Mouse (Mus musculus): ENCODE measurements at regions not wholly inside any gene's neighbourhood (a gene's known extent, or its start where the extent isn't known, plus 50 kb on each side); places are given as distances from the start of the nearest gene placed in this dataset.

DNA sequence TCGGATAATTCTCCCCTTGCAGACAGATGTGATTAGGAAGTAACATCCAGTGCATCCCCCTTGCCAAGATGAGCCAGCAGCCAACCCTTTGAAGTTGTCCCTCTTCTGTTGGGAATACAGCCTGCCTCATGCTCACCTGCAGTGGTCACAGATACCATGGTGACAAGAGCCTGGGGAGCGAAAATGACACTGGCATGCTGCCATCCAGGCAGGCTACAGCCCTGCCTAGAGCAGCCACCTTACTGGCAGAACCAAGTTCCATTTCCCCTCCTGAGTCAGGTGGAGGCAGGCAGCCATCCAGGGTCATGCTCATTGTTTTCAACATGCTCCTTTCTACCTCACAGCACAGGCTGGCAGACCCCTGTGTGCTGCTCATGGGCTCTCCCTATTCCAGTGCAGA, 661.6 kb downstream of the Defb40 start:
- ATAC-seq (ENCODE audit: low TSS enrichment) = no peak

DNA sequence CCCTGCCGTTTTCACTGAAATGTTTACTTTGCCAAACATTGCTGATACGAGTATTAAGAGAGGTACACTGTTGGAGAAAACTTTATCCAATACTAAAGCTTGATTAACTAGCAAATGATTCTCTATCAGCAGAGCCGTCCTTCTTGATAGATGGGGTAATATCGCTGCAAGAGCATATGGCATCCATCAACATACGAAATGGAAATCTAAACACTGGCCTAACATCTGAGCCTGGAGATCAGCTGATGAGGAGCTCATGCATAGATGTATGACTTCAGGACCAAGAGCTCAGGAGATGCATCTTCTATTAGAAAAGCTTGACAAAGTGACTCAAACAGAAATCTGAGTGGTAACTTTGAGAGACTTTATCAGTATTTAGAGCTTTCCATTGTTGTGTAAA, 666.5 kb downstream of the Defb40 start:
- ATAC-seq (ENCODE audit: low TSS enrichment) = no peak

DNA sequence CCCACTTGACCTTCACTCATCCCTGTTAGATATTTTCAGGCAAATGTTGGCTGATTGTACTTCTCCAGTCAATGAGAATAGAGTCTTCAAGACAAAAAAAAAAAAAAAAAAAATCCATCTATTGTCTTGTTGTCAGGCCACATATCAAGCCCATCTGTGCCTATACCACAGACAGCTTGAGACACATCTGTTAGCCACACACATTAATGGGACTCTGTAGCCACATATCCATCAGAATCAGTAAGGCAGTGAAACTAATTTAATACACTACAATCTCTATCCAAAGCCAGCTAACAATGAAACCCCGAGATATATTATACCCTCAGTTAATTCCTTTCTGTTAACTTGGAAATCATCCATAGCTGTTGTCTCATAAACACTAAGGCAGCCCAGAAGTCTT, 667.1 kb downstream of the Defb40 start:
- ATAC-seq (ENCODE audit: low TSS enrichment) = no peak

DNA sequence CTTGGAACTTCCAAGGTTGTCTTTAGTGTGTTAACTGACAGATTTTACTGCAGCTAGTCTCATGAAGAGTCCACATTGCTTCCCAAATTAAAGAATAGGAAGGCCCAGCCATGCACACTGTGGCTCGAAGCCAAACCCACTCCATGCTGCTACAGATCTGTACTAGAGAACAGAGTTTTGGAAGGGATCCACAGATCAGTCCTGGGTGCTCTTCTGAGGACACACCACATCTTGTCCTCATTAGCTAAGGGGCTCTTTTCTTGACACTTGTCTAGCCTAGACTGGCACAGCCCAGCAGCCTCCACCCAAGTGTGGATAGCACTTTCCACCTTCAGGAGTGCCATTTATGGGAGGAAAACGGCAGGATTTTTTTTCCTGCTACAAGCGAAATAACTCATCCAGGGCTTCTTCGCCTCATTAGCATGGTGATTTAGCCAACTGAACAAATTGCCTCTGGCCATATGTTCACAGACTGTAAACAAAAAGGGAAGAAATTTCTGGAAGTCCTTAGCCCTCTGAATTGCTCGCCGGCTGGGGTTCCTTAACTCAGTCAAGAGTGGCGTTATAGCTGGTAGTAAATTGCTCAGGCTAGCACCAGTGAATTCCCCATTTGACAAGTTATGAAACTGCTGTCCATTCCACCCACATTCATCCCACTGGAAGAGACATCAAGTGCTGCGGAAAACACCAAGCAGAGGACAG, 690.4 kb downstream of the Defb40 start:
- peak; percentile 65 for ATAC-seq (ENCODE audit: low TSS enrichment)

DNA sequence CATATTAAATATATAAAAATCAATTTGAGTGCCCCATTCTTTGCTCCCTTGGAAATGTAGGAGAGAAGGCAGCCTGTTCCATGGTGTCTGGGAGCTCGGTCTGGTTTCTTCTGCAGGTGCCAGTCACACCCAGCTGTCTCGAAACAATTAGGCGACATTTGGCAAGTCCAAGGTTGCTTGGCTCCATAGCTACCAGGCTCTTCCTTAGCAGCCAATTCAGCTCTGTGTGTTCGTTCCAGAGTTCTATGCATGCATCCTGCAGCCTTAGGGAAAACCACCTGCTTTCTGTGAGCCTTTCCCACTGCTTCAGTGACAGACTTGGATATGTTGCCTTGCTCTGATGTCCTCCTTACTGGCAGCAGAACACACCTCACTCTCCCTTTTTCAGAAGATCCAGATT, 698.1 kb downstream of the Defb40 start:
- ATAC-seq (ENCODE audit: low TSS enrichment) = no peak

DNA sequence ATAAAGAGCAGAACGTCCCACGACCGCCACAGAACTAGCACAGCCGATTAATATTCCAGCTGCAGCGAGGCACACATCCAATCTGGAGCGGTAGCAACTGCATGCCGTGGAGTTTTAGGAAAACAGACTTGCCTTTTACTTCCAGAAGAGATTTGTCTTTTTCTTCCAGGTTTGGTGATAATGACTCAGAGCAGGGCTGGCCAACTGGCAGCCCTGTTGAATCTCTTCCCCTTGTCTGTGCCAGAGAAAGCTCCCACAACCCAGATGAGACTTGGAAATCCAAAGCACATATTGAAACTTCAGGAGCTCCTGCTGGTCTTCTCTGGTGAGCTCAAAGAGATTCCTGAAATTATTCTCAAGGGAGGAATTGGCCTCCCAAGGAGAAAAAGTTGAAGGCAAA, 709.8 kb downstream of the Defb40 start:
- peak; percentile 100 for ATAC-seq (ENCODE audit: low TSS enrichment)

DNA sequence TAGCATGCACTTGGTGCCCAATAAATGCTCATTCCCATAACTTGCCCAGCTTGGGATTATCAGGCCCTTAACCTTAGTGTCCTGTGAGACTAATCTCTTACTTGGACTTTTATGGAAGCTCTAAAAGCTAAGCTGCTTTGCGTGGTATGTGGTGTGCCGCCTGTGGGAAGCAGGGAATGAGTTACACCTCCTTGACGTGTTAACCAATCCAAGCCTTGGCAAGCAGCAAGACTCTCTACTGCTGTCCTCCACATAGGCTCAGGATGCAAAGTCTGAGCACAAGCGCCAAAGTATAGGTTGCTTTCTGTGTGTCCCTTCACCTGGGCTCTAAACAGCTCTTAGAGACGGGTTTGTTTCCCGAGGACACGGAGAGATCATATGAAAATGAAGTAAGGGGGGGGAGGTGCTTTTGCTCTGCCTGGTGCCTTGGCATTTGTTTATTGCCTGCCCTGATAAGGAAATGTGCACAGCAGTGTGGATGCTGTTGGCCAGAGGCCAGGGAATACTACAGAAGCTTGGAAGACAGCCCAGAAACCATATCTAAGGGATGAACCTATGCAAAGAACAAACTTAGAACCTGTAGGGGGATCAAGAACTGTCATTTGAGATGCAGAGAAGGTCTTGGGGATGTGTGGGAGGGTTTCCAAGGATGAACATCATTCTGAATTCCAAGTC, 719.6 kb downstream of the Defb40 start:
- ATAC-seq (ENCODE audit: low TSS enrichment) = peak; percentile 72; the same call in 1 of the 2 replicates

DNA sequence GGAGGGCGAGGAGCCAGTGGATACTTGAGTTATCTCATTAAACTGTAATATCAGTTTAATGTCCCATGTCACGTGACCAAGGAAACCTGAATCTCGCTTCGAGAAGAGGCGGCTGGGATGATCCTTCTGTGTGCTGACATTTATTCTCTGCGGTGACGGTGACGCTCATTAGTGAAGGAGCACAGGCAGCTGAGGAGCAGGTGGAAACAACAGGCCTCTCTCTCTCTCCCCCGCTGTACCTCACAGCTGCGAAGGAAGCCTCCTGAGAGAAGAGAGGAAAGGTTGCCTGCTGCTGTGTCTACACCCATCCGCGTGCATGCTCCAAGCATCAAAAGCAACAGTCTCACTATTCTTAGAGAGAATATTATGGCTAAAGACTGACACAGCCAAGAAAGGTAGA, 731.8 kb downstream of the Defb40 start:
- ATAC-seq (ENCODE audit: low TSS enrichment) = no peak

DNA sequence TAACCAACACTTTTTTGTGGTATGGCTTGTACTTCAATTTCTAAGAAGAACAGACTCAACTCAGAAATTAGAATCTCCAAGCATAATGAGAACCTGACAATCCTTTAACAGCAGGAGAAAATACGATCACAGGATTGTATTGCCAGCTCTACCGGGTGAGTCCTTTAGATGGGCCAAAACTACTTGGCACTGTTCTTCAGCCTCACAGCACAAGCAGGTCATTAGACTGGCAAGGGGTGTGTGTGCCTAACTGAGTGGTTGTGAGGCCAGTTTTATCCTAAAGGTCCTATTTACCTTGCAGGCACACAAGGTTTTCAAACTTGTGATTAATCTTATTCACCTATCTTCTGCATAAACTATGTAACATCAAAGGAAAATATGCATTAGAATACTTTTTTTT, 760.5 kb downstream of the Defb40 start:
- ATAC-seq (ENCODE audit: low TSS enrichment) = no peak

DNA sequence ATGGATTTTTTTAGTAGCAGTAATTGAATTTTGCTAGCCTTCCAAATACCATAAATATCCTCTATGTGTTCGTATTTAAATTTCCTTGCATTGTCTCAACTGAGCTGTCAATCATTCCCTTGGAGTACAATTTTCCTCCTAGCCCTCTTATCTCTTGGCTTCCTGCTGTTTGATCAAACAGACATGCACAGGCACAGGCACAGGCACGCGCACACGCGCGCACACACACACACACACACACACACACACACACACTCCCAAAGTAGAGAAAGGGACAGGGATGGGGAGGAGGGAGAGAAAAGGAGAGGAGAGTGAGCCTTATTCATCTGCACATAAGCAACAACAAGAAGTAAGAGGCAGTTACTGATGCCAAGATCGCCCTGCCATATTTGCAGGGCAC, 760.9 kb downstream of the Defb40 start:
- no peak for ATAC-seq (ENCODE audit: low TSS enrichment)

DNA sequence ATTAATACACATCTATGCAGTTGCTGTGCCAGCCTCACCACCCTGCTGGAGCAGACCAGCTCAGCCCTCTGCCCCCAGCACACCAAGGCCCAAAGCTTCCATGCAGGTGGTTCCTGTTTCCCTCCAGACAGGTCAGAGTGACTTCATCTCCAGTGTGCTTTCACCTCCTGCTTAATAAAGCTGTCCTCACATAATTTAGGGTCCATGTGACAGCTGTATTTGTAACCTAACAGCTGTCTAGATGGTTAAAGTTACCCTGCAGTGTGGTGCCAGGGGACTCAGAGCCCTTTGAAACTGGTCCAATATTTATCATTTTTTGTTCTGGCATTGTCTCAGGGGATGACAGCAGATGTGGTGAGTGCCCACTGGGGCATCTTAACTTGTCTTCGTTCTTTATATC, 761.5 kb downstream of the Defb40 start:
- no peak for ATAC-seq (ENCODE audit: low TSS enrichment)

DNA sequence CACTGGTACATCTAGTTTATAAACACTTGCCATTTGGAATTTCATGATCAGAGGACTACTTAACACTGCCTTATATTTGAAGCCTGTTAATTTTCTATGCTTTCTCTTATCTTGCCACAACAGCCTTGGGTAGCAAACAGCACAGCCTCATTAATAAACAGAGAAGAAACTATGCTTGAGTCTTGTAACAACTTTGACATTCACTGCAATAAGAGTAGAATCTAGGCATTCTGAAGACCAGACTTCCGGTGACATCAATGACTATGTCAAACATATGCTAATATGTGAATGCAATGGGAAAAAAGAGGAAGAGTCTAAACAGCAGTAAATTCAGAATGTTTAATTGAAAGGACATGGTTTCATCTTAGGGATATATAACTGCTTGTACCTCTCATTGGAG, 768.0 kb downstream of the Defb40 start:
- ATAC-seq (ENCODE audit: low TSS enrichment) = no peak

DNA sequence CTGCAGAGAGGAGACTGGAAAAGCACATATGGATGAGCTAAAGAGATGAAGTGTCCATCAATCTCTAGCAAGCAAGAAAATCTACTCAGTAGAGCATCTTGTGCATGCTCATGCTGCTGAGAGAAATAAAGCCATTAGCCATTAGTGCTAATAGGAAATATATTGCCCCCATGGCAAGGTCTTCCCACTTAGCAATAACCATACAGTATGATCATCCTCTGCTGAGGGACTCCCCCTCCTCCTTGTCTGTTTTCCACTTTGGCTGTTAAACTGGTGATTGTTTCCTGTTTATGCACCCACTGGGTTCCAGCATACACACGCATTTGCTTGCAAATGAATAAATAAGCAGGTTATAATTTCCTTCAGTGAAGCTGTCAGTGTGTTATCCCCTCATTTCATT, 769.4 kb downstream of the Defb40 start:
- ATAC-seq (ENCODE audit: low TSS enrichment) = no peak

DNA sequence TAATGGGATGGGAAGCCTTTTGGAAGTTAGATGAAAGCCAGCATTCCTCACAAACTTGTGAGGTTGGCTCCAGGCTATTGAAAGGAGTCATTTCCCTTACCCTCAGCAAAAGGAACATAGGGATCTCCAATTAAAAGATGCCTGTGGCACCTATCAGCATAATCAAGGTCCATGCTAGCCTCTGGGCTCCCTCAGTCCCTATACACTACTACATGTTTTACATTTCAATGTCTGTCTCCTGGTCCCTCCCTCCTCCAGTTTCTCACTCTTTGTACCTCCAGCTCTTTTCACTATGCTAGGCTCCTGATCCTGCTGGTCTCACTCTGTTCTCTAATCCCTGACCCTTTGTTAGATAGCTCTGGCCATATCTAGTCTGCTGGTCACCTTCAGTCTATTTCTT, 790.6 kb downstream of the Defb40 start:
- ATAC-seq (ENCODE audit: low TSS enrichment) = no peak

DNA sequence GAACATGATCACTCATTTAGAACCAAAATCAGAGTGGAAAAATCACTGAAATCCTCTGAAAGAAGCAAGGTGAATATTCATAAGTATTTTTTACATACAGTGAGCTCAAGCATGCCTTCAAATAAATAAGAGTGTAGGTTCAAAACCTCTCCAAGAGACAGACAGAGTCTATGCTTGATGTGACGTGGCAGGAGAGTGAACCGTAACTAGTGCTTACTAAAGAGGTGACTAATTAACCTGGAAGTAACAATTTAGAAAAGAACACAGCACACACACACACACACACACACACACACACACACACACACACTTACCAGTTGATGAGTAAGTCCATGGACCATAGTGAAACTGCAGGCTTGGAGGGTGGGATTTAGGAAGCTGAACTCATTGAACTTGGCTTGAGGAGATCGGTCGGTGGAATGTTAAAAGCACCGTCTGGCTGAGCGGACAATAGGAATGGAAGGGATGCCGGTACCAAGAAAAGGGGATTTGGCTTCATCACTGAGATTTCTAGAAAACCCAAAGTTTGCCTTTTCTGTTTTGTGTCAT, 802.4 kb downstream of the Defb40 start:
- ATAC-seq (ENCODE audit: low TSS enrichment) = no peak

DNA sequence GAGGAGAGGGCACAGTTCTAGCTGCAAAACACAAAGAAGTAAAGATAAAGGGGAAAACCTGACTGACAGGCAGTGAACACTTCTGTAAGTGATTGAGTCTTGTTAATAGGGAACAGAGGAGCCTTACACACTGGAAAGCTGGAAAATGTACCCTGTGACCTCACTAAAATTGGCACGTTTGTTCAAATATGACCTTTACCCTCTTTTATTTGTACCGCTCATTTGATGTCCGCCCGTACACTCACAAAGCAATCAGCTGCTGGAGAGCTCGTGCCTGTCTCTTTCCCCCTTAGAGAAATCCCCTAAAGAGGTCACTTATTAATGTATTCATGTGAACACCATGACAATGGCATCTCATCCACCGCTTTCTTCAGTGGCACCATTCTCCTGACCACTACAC, 819.4 kb downstream of the Defb40 start:
- no peak for ATAC-seq (ENCODE audit: low TSS enrichment)

DNA sequence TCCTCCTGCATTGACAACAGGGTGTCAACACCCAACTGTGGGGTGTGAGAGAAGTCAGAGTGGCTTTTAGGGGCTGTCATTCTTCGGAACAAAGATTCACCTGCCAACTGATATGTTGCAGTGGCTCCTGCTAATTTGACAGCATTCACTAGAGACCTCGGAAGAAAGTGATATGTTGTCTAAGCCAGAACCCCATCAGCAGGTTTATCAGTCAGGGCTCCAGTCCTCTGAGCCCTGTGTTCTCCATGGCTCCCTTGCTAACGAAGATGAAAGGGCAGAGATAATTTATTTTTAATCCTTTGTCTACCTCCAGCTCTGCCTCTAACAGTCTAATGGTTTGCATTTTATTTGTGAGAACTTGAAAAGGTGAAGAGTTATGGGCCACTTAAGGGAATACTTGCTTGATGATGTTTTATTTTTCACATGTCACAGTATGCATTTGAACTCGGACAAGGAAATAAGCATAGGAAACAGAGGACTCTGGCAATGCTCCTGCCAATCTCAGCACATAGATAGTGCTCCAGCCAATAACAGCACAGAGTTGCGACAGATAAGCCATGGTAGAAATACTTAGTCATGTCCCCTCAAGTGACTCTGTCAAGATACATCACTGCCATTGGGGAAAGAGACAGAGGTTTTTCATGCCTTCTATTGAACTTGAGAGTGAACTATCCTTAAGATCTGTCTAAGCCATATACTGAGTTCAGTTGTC, 862.6 kb downstream of the Defb40 start:
- ATAC-seq (ENCODE audit: low TSS enrichment) = no peak

DNA sequence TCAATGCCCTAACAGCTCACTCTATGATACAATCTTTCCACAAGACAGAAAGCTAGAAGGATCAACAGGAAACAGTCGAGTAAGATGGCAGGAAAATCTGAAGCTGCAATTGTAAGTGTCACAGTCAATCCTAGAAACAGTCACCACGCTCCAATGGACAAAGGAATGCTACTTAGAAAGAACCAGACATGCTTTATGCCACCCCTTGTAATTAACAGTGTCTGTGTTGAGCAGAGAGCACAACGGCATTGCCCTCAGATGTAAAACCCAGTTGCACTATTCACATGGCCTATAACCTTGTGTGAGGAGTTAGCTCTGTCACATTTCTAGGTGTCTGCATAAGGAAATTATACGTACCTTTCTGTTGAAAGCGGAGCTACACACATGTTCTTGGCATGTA, 864.8 kb downstream of the Defb40 start:
- ATAC-seq (ENCODE audit: low TSS enrichment) = no peak

DNA sequence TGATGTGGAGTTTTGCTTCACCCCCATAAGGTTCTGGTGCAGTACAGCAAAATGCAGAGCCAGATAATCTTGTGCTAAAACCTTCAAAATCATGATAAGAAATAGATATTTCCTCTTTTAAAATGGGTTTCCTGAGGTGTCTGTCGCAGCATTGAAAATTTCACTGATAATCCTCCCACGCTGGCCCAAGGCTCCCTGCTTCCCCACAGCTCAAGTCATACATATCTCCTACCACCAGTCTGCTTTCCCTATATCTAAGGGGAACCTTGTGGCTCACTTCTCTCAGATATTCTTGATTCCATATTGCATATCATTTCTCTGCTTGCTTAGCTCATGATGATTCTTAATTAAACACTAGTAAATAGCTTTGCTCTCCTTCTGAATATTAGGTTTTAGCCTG, 868.6 kb downstream of the Defb40 start:
- no peak for ATAC-seq (ENCODE audit: low TSS enrichment)

DNA sequence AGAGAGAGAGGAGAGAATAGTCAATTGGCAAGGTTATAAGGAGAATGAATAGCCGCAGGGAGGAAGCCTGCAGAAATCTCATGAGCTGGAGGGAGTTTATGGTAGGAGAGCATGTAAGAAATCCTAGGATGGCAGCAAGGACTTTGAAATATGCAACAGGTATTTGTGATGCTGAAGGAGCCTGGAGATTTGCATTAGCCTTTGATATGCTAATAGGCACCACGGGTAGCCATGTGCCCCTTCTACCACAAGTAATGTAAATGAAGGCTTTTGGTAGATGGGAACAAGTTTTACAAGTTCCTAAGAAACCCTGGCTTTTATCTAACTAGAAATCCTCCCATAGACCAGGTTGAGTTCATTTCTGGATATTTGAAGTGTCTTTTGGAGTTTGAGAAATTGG, 871.2 kb downstream of the Defb40 start:
- ATAC-seq (ENCODE audit: low TSS enrichment) = no peak

DNA sequence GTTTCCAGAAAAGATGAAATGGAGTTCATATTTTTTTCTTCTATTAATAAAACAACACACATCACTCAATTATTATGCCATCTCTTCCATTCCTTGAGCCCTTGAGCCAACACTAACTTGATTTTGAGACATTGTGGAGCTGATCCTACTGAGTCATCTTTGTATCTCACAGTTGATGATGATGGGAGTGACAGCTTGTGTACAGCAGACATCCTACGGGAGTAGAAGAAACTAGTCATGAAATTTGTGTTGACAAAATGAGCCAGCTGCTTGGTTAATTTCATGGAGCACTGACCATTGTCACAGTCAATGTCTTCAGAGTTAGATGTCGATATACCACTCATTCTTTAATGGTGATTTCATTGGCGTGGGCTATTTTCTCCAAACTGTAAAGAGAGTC, 912.6 kb downstream of the Defb40 start:
- ATAC-seq (ENCODE audit: low TSS enrichment) = no peak

DNA sequence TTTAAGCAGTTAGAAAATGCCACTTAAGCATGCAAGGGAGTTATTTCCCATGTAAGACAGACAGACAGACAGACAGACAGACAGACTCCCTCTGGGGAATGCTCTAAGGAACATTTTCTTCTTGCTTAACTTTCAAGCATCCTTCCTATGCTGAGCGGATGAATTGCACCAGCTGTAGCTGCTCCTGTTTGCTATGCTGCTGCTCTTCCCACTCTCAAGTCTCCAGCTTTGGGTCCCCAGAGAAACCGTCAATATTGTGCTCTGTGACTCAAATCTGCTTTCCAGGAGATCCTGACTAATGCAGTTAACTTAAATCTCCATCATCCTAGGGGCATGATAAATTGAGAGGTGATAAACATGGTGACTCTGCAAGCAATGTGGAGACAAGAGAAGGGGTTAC, 918.5 kb downstream of the Defb40 start:
- 0 out of 2 replicates have a peak, but pooled peaks have one; percentile 23 for ATAC-seq (ENCODE audit: low TSS enrichment)

DNA sequence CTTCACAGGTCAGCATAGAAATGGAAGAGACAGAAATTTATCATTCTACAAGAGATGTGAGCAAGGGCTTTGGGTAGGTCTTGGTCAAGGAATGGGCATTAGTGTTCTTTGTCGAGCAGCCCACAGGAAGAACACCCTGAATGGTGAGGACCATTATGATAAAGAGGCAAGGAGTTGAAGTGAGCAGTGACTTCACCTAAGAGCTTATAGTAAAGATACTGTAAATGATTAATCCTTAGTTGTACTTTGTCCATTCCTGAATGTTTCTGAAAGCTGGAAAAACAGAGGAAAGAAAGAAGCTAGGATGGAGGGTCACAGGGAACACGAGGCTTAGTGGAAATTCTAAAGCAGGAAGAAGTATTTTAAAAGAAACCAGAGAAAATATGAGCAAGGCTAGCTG, 956.9 kb downstream of the Defb40 start:
- ATAC-seq (ENCODE audit: low TSS enrichment) = no peak

Data from frontal cortex, adult (tissue).